Mouse (Mus musculus): ENCODE results near the gene Fkbp4. TPM values are rescaled to one million over a fixed set of nuclear protein-coding genes. Genes with fewer than 3 reads are reported as not detected.

Fkbp4 gene
- 100 to 1,000 TPM in 1 of 2 experiments, 10 to 100 TPM in 1; 83.1 to 108 TPM for total RNA-seq (2023)

GRCm38 (mm10) chr6:128438317-128438870 is at the start of gene Fkbp4:
Gene Fkbp4, minus strand, starts transcription at chr6:128438677.

GRCm38 (mm10) chr6:128424269-128425019 is 14.0 kb downstream of the Fkbp4 start, which contains the start of gene Itfg2:
Gene Itfg2, minus strand, starts transcription at chr6:128424931.

GRCm38 (mm10) chr6:128398996-128399395 is 39.5 kb downstream of the Fkbp4 start, which contains the start of gene Nrip2:
Gene Nrip2, plus strand, starts transcription at chr6:128399296.

Other genes with a start within 250 kb of the Fkbp4 start
- gene Tead4, start 137.9 kb downstream of the Fkbp4 start, total RNA-seq (2023) = not detected
- gene Tulp3, start 82.8 kb downstream of the Fkbp4 start, total RNA-seq (2023) = 1 to 10 TPM; 3.4 to 3.6 TPM
- gene Rhno1, start 75.8 kb downstream of the Fkbp4 start, total RNA-seq (2023) = 10 to 100 TPM; 49.4 to 56.8 TPM
- 10 to 100 TPM; 10.3 to 12.4 TPM for gene Foxm1, start 75.7 kb downstream of the Fkbp4 start, total RNA-seq (2023)
- gene Tex52, start 63.2 kb downstream of the Fkbp4 start, total RNA-seq (2023) = not detected
- gene Gm44596, start 63.2 kb downstream of the Fkbp4 start, total RNA-seq (2023) = not detected
- not detected for gene Nrip2, start 39.4 kb downstream of the Fkbp4 start, total RNA-seq (2023)
- 10 to 100 TPM; 63.1 to 71.1 TPM for gene Itfg2, start 13.7 kb downstream of the Fkbp4 start, total RNA-seq (2023)
- gene Pzp, start 88.0 kb upstream of the Fkbp4 start, total RNA-seq (2023) = not detected
- gene A2ml1, start 142.9 kb upstream of the Fkbp4 start, total RNA-seq (2023) = not detected
- gene Klrb1a, start 184.9 kb upstream of the Fkbp4 start, total RNA-seq (2023) = not detected
- 100 to 1,000 TPM; 181 to 222 TPM for gene Clec2h, start 223.7 kb upstream of the Fkbp4 start, total RNA-seq (2023)